Mouse (Mus musculus) neural tube, embryonic 11.5 days (tissue): ENCODE results near the gene Mybpc2. TPM values are rescaled to one million over a fixed set of nuclear protein-coding genes. Genes with fewer than 3 reads are reported as not detected.

Experiments
- ATAC-seq: fragments of 200-750 bp; cut with Nextera tagmentation; 2 replicates; pipeline ENCODE4 v1.8.0; 2017; ENCODE audit warnings: moderate number of reproducible peaks, mild to moderate bottlenecking, moderate TSS enrichment, moderate library complexity; ENCODE audit not compliant: insufficient read depth, low FRiP score, low TSS enrichment
- DNase-seq: peaks from one replicate; pipeline ENCODE4 v3.0.0-alpha.2; 2015; ENCODE audit warnings: low spot score
- H3K27ac ChIP-seq: fragments of 300-500 bp; sonication (generic); 2 replicates; pipeline ENCODE4 v1.5.1; 2014; ENCODE audit warnings: low read depth, mild to moderate bottlenecking, low read length
- H3K27me3 ChIP-seq: fragments of 300-500 bp; sonication (generic); 2 replicates; pipeline ENCODE4 v1.6.1; 2014; ENCODE audit warnings: mild to moderate bottlenecking, low read length, mixed read lengths; ENCODE audit not compliant: control insufficient read depth, insufficient read depth
- H3K36me3 ChIP-seq: fragments of 300-500 bp; sonication (generic); 2 replicates; pipeline ENCODE4 v1.6.1; 2014; ENCODE audit warnings: mild to moderate bottlenecking, low read length, moderate library complexity, mixed read lengths; ENCODE audit not compliant: control insufficient read depth, insufficient read depth
- H3K4me1 ChIP-seq: fragments of 300-500 bp; sonication (generic); 2 replicates; pipeline ENCODE4 v1.6.1; 2014; ENCODE audit warnings: low read length, mixed read lengths; ENCODE audit not compliant: control insufficient read depth, insufficient read depth
- H3K4me2 ChIP-seq: fragments of 300-500 bp; sonication (generic); 2 replicates; pipeline ENCODE4 v1.6.1; 2014; ENCODE audit warnings: low read depth, mild to moderate bottlenecking, moderate library complexity
- H3K4me3 ChIP-seq: fragments of 300-500 bp; sonication (generic); 2 replicates; pipeline ENCODE4 v1.5.1; 2014; ENCODE audit warnings: low read depth, low read length
- H3K9ac ChIP-seq: fragments of 300-500 bp; sonication (generic); 2 replicates; pipeline ENCODE4 v1.6.1; 2014; ENCODE audit warnings: mild to moderate bottlenecking, low read length
- H3K9me3 ChIP-seq: fragments of 300-500 bp; sonication (generic); 2 replicates; pipeline ENCODE4 v1.6.1; 2016; ENCODE audit warnings: low read length; ENCODE audit not compliant: control insufficient read depth
- WGBS: fragments of 180-500 bp; shearing (Covaris S2); extraction: QIAGEN DNeasy Blood & Tissue Kit; methylation state at CpG from one replicate; pipeline ENCODE4 v1.1.7; 2014; 5-methylcytosine and 5-hydroxymethylcytosine counted together
- polyA plus RNA-seq: library from polyadenylated mRNA; unstranded; fragments of >200 nt; fragmentation: Nextera tagmentation; extraction: Ambion mirVana; gene quantifications from 2 replicates; pipeline ENCODE4 v1.2.1, GENCODE M21; 2014

The Mybpc2 gene
- polyA plus RNA-seq, 1 experiment from 2014 or later, result not detected

DNA sequence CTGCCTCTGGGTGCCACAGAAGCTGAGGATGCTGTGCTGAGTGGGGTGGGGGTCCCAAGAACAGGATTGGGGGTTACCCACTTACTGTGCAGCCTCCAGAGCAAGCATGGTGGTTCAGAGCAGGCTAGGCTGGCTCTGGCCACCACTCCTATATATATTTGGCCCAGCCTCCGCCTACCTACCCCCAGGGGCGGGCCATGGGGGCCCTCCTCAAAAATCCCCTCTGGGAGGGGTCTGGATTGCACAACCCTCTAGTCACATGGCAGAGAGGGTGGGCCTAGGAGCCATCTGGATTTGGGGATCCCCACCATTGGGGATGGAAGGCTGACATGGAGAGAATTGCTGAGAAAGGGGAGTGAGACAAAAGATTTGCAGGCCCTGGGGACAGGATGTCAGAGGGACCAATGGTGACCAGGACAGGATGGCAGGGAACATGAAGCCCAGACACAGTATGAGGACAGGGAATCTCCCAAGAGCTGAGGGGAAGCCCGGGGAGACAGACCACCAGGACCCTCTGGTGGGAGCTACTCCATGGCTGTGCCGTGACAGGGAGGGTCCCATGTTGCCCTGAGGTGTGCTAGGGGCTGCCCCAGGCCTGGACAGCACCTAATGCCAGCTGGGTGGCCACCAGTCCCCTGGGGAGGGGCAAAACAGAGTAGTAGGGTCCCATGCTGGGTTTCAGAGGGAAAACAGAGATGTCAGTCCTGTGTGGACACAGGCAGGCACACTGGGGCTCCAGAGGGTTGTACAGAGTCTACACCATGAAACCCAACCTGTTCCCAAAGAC, 7.7 kb upstream of the Mybpc2 start, which contains the start of gene Spib:
TSS of gene Spib (minus strand) at position 126 of the 787 bp plus-strand sequence.
- no peak within 1 kb of the TSS for H3K4me3 ChIP-seq
- H3K4me1 ChIP-seq, result no peaks in the 10 kb centered on the region
- no peaks in the 10 kb centered on the region for H3K27me3 ChIP-seq
- H3K36me3 ChIP-seq, result peaks cover 5% of the 10 kb centered on the region
- ATAC-seq (no peak), DNase-seq (no peak)
- 86% methylated on average over 4 of the region's 4 CpGs for WGBS
- no peaks in the 10 kb centered on the region for H3K9me3 ChIP-seq
- H3K27ac ChIP-seq, result no peak within 1 kb of the TSS
- H3K9ac ChIP-seq, result no peak within 1 kb of the TSS
- no peak within 1 kb of the TSS for H3K4me2 ChIP-seq

- Histone ChIP-seq H3K9ac (no peak overlapping the region), H3K9me3 (no peaks in the 10 kb centered on the region), H3K4me3 (no peak overlapping the region), H3K36me3 (0 out of 2 replicates have a peak, but pooled peaks cover 3% of the 10 kb centered on the region), H3K27ac (no peak overlapping the region), H3K4me1 (no peaks in the 10 kb centered on the region), H3K4me2 (no peak overlapping the region), H3K27me3 (0 out of 2 replicates have a peak, but pooled peaks cover 2% of the 10 kb centered on the region)
- 50% methylated on average over 5 of the region's 5 CpGs for WGBS
- DNase-seq (no peak), ATAC-seq (no peak)
These were observed 6.8 kb upstream of the Mybpc2 start for GRCm38 (mm10) chr7:44531207-44531606.

GRCm38 (mm10) chr7:44530507-44530906, 6.1 kb upstream of the Mybpc2 start:
- Histone ChIP-seq H3K36me3 (0 out of 2 replicates have a peak, but pooled peaks cover 3% of the 10 kb centered on the region), H3K4me1 (no peaks in the 10 kb centered on the region; the same call in 1 of the 2 replicates), H3K27me3 (peaks cover 5% of the 10 kb centered on the region; the same call in 1 of the 2 replicates), H3K4me3 (no peak overlapping the region), H3K9me3 (no peaks in the 10 kb centered on the region), H3K4me2 (no peak overlapping the region), H3K27ac (no peak overlapping the region), H3K9ac (no peak overlapping the region)
- no peak for DNase-seq
- no peak for ATAC-seq
- WGBS, result 70% methylated on average over 3 of the region's 3 CpGs

GRCm38 (mm10) chr7:44529518-44529917, 5.1 kb upstream of the Mybpc2 start:
- no peaks in the 10 kb centered on the region; the same call in 1 of the 2 replicates for H3K4me1 ChIP-seq
- H3K27ac ChIP-seq, result no peak overlapping the region
- ATAC-seq (no peak), DNase-seq (no peak)
- H3K9ac ChIP-seq, result no peak overlapping the region
- 0 out of 2 replicates have a peak, but pooled peaks cover 3% of the 10 kb centered on the region for H3K36me3 ChIP-seq
- no peaks in the 10 kb centered on the region for H3K9me3 ChIP-seq
- no peak overlapping the region for H3K4me3 ChIP-seq
- peaks cover 15% of the 10 kb centered on the region for H3K27me3 ChIP-seq
- H3K4me2 ChIP-seq, result no peak overlapping the region
- 59% methylated on average over 5 of the region's 5 CpGs for WGBS

DNA sequence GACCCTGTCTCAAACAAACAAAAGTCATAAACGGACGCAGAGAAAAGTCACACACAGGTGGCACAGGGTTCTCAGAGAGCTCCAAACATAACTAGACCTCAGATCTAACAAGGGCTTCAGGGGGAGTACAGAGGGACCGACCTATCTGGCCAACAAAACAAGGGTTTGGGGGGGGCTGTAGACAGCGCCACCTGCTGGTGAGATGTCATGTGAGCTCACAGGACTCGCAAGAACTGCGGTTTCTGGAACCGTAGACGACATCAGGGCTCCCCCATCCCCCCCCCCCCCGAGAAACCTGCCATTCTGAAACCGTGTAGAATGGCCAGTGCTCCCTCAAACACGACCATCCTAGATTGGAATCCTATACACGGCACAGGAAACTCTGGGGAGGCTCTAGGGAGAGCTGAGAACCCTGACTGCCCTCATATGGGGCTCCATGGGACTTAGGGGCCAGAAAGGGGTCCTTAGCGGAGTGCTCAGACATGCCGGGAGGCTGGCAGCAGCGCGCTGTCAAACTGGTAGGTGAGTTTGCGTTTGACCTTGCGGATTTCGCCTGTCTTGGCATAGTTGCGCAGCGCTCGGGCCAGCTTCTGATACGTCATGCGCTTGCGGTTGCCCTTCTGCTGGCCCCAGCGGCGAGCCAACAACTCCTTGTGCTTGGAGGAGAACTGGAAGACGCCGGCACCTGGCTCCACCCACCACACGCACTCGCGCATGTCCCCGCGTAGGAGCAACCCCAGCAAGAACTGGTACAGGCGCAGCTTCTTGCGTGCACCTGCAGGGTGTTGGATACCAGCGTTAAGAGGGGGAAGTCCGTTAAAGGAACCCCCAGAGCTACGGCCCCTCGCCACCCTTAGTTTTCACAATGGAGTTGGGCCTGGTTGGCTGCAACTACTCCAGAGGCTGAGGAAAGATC, 3.3 kb upstream of the Mybpc2 start:
- H3K36me3 ChIP-seq, result no peaks in the 10 kb centered on the region
- H3K27ac ChIP-seq, result no peak overlapping the region
- WGBS, result 7% methylated on average over 40 of the region's 40 CpGs
- peak overlapping the region; percentile 44; the same call in 1 of the 2 replicates for H3K9ac ChIP-seq
- DNase-seq (peak; percentile 73), ATAC-seq (peak; percentile 39; the same call in 1 of the 2 replicates)
- peak overlapping the region; percentile 52 for H3K4me2 ChIP-seq
- peak overlapping the region; percentile 22 for H3K4me3 ChIP-seq
- H3K9me3 ChIP-seq, result no peaks in the 10 kb centered on the region
- peaks cover 29% of the 10 kb centered on the region for H3K27me3 ChIP-seq
- no peaks in the 10 kb centered on the region; the same call in 1 of the 2 replicates for H3K4me1 ChIP-seq

DNA sequence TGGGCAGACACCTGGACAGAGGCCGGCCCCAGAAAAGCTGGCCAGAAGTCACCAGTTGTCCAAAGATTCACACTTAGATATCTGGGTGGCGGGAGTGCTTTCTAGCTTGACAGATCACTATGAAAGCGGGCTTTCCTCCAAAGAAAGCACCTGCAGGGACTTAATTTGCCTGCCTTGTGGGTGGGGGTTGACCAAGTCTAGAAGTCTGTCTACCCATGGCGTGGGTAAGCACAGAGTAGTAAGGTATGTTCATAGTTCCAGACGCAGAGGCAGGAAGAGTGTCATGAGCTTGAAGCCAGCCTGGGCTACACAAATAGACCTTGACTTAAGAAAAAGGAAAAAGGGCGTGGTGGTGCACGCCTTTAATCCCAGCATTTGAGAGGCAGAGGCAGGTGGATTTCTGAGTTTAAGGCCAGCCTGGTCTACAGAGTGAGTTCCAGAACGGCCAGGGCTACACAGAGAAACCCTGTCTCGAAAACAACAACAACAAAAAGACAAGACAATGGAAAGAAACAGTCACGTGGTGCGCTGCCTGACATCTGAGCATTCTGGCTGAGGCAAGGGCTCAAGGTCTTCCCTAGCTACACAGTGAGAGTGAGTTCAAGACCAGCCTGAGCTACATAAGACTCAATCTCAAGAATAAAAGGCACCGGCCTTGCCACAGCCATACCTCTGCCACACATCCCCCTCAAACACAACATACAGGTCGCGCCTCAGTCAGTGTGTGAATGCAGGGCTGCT, 2.1 kb upstream of the Mybpc2 start:
- Histone ChIP-seq H3K9me3 (no peaks in the 10 kb centered on the region), H3K4me2 (no peak overlapping the region), H3K27ac (no peak overlapping the region), H3K9ac (no peak overlapping the region), H3K4me3 (no peak overlapping the region), H3K4me1 (no peaks in the 10 kb centered on the region; the same call in 1 of the 2 replicates), H3K27me3 (peaks cover 36% of the 10 kb centered on the region), H3K36me3 (no peaks in the 10 kb centered on the region)
- WGBS, result 89% methylated on average over 14 of the region's 14 CpGs
- DNase-seq (no peak), ATAC-seq (no peak)

DNA sequence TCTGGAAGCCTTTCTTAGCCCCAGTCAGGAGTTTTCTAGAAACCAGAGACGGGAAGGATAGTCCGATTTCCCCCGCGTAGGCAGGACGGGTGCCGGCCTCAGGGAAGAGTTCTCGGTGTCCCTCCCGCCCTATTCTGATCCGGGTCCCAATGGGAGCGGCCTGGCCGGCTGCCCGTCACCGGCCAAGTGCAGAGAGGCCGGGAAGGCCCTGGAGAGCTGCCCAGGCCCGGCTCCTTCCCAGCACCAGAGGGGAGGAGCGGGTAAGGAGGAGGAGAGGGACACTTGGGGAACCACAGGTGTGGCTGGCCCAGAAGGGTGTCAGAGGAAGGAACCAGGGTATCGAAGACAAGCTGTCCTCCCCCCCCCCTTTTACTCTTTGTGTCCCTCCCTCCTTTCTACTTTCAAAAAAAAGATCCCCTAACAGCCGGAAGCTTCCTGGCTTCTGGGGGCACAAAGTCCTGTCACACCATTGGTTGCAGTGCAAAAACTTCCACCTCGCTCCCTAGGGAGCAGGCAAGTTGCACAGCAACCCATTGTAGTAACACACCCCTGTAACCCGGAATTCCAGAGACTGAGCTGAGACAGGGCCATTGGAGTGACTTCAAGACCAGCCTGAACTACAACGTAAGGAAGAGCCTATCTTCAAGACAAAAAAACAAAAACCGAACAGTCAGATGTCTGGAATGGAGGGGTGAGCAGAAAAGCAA, 823 bp upstream of the Mybpc2 start:
- Histone ChIP-seq H3K9me3 (no peaks in the 10 kb centered on the region), H3K36me3 (no peaks in the 10 kb centered on the region), H3K4me2 (no peak overlapping the region), H3K27me3 (peaks cover 37% of the 10 kb centered on the region), H3K9ac (no peak overlapping the region), H3K4me1 (no peaks in the 10 kb centered on the region; the same call in 1 of the 2 replicates), H3K4me3 (no peak overlapping the region), H3K27ac (no peak overlapping the region)
- DNase-seq (no peak), ATAC-seq (no peak)
- 19% methylated on average over 22 of the region's 22 CpGs for WGBS
